Mouse (Mus musculus) CH12.LX (cell line): ENCODE measurements around the gene Gm20498. TPM values are rescaled to one million over a fixed set of nuclear protein-coding genes. Genes with fewer than 3 reads are reported as not detected.

Source experiments
- DNase-seq: peaks from one replicate; pipeline ENCODE4 v3.0.0-alpha.2; 2013; ENCODE audit errors: extremely low read depth
- H3K27ac ChIP-seq: 2 replicates; pipeline ENCODE4 v1.5.1; 2012; ENCODE audit warnings: low read depth, mild to moderate bottlenecking, control low read depth, moderate library complexity; ENCODE audit not compliant: insufficient read depth
- H3K27me3 ChIP-seq: replicated peaks from 2 replicates; pipeline ENCODE3; 2012; ENCODE audit warnings: inconsistent platforms
- H3K36me3 ChIP-seq, 2 experiments: replicated peaks in 1 of 2; 2 replicates each; pipeline versions ENCODE3 to v1.6.1; 2012; ENCODE audit warnings: inconsistent platforms in 1 of 2, low read length in 1 of 2, mild to moderate bottlenecking in 1 of 2, mixed read lengths in 1 of 2, moderate library complexity in 1 of 2; ENCODE audit not compliant: control insufficient read depth in 1 of 2, insufficient read depth in 1 of 2
- H3K4me1 ChIP-seq, 2 experiments: 2 replicates each; pipeline ENCODE4 v1.6.1; 2012; ENCODE audit warnings: inconsistent platforms in 1 of 2, moderate library complexity in 1 of 2; ENCODE audit not compliant: insufficient read depth in 2 of 2, control insufficient read depth in 1 of 2
- H3K4me2 ChIP-seq: 2 replicates; pipeline ENCODE4 v1.6.1; 2012; ENCODE audit warnings: low read depth, mild to moderate bottlenecking, control low read depth; ENCODE audit not compliant: poor library complexity, insufficient read depth, severe bottlenecking
- H3K4me3 ChIP-seq, 3 experiments: fragments of 150-350 bp in 1 of 3; sonication (generic) in 1 of 3; replicated peaks in 1 of 3; 2 replicates each; pipeline versions ENCODE3 to v1.5.1; 2011 to 2012; ENCODE audit warnings: low read depth in 2 of 3, low read length in 2 of 3, mild to moderate bottlenecking in 2 of 3, moderate library complexity in 2 of 3, control low read depth in 1 of 3, improper control_type of control experiment in 1 of 3, inconsistent platforms in 1 of 3, mixed read lengths in 1 of 3; ENCODE audit not compliant: poor library complexity in 1 of 3
- H3K79me2 ChIP-seq: replicated peaks from 2 replicates; pipeline ENCODE4 v1.6.1; 2012; ENCODE audit warnings: mild to moderate bottlenecking, moderate library complexity; ENCODE audit not compliant: control insufficient read depth, poor library complexity, insufficient read depth, severe bottlenecking; ENCODE audit errors: extremely low read depth
- H3K9ac ChIP-seq: 2 replicates; pipeline ENCODE4 v1.6.1; 2012; ENCODE audit warnings: low read depth, mild to moderate bottlenecking, control low read depth, moderate library complexity; ENCODE audit not compliant: insufficient read depth
- H3K9me3 ChIP-seq: replicated peaks from 2 replicates; pipeline ENCODE3; 2012; ENCODE audit warnings: low read length, inconsistent platforms, mixed read lengths
- BHLHE40 ChIP-seq: IDR thresholded peaks from 2 replicates; pipeline ENCODE4 v1.6.1; 2011; ENCODE audit warnings: mild to moderate bottlenecking, low read depth, low read length, improper control_type of control experiment
- CHD1 ChIP-seq: IDR thresholded peaks from 2 replicates; pipeline ENCODE4 v1.6.1; 2012; ENCODE audit warnings: low read depth, low read length, improper control_type of control experiment, inconsistent platforms
- CHD2 ChIP-seq: IDR thresholded peaks from 2 replicates; pipeline ENCODE4 v1.6.1; 2011; ENCODE audit warnings: low read length, improper control_type of control experiment
- CTCF ChIP-seq, 2 experiments: IDR thresholded peaks in 1 of 2; conservative IDR thresholded peaks in 1 of 2; 2 replicates each; pipeline ENCODE4 v1.5.1; 2011 to 2012; ENCODE audit warnings: low read depth in 2 of 2, low read length in 2 of 2, improper control_type of control experiment in 1 of 2, inconsistent platforms in 1 of 2, mild to moderate bottlenecking in 1 of 2, moderate library complexity in 1 of 2
- E2F4 ChIP-seq: IDR thresholded peaks from 2 replicates; pipeline ENCODE4 v1.6.1; 2011; ENCODE audit warnings: low read depth, low read length, improper control_type of control experiment; ENCODE audit not compliant: insufficient replicate concordance
- ELF1 ChIP-seq: IDR thresholded peaks from 2 replicates; pipeline ENCODE4 v1.6.1; 2014; ENCODE audit warnings: low read depth, mild to moderate bottlenecking, inconsistent platforms, low read length, improper control_type of control experiment
- EP300 ChIP-seq: IDR thresholded peaks from 2 replicates; pipeline ENCODE4 v1.6.1; 2011; ENCODE audit warnings: low read length, improper control_type of control experiment
- ETS1 ChIP-seq: conservative IDR thresholded peaks from 2 replicates; pipeline ENCODE4 v1.6.1; 2012; ENCODE audit warnings: low read depth, mild to moderate bottlenecking, inconsistent platforms, low read length, improper control_type of control experiment, moderate library complexity
- GABPA ChIP-seq: IDR thresholded peaks from 2 replicates; pipeline ENCODE4 v1.6.1; 2012; ENCODE audit warnings: low read depth, low read length, improper control_type of control experiment, inconsistent platforms; ENCODE audit not compliant: insufficient replicate concordance
- HCFC1 ChIP-seq: IDR thresholded peaks from 2 replicates; pipeline ENCODE4 v1.6.1; 2012; ENCODE audit warnings: low read depth, mild to moderate bottlenecking, inconsistent platforms, low read length, improper control_type of control experiment
- IRF4 ChIP-seq: IDR thresholded peaks from 2 replicates; pipeline ENCODE4 v1.6.1; 2014; ENCODE audit warnings: low read depth, mild to moderate bottlenecking, inconsistent platforms, low read length, improper control_type of control experiment
- JUN ChIP-seq: IDR thresholded peaks from 2 replicates; pipeline ENCODE4 v1.6.1; 2011; ENCODE audit warnings: low read depth, mild to moderate bottlenecking, low read length, improper control_type of control experiment, moderate library complexity; ENCODE audit not compliant: insufficient read depth
- JUND ChIP-seq: conservative IDR thresholded peaks from 2 replicates; pipeline ENCODE4 v1.6.1; 2011; ENCODE audit warnings: low read depth, low read length, improper control_type of control experiment
- KAT2A ChIP-seq: IDR thresholded peaks from 2 replicates; pipeline ENCODE4 v1.6.1; 2012; ENCODE audit warnings: low read length, improper control_type of control experiment, inconsistent platforms; ENCODE audit not compliant: insufficient replicate concordance
- MAFK ChIP-seq: IDR thresholded peaks from 2 replicates; pipeline ENCODE4 v1.6.1; 2011; ENCODE audit warnings: low read length, improper control_type of control experiment; ENCODE audit not compliant: insufficient replicate concordance
- MAX ChIP-seq: IDR thresholded peaks from 2 replicates; pipeline ENCODE4 v1.6.1; 2011; ENCODE audit warnings: low read length, improper control_type of control experiment
- MAZ ChIP-seq: IDR thresholded peaks from 2 replicates; pipeline ENCODE4 v1.6.1; 2012; ENCODE audit warnings: low read depth, mild to moderate bottlenecking, inconsistent platforms, low read length, improper control_type of control experiment, moderate library complexity
- MEF2A ChIP-seq: IDR thresholded peaks from 2 replicates; pipeline ENCODE4 v1.6.1; 2014; ENCODE audit warnings: low read depth, mild to moderate bottlenecking, inconsistent platforms, low read length, improper control_type of control experiment, borderline replicate concordance
- MXI1 ChIP-seq: IDR thresholded peaks from 2 replicates; pipeline ENCODE4 v1.6.1; 2011; ENCODE audit warnings: mild to moderate bottlenecking, low read depth, low read length, improper control_type of control experiment
- MYC ChIP-seq: IDR thresholded peaks from 2 replicates; pipeline ENCODE4 v1.6.1; 2011; ENCODE audit warnings: low read depth, mild to moderate bottlenecking, improper control_type of control experiment, low read length
- NELFE ChIP-seq: IDR thresholded peaks from 2 replicates; pipeline ENCODE4 v1.6.1; 2011; ENCODE audit warnings: low read depth, low read length, improper control_type of control experiment
- NRF1 ChIP-seq: IDR thresholded peaks from 2 replicates; pipeline ENCODE4 v1.6.1; 2014; ENCODE audit warnings: low read depth, mild to moderate bottlenecking, inconsistent platforms, low read length, improper control_type of control experiment, moderate library complexity
- PAX5 ChIP-seq: IDR thresholded peaks from 2 replicates; pipeline ENCODE4 v1.6.1; 2012; ENCODE audit warnings: low read length, inconsistent platforms, mixed read lengths
- POLR2A ChIP-seq: IDR thresholded peaks from 2 replicates; pipeline ENCODE4 v1.6.1; 2011; ENCODE audit warnings: low read depth, mild to moderate bottlenecking, improper control_type of control experiment, low read length
- POLR2AphosphoS2 ChIP-seq: IDR thresholded peaks from 2 replicates; pipeline ENCODE4 v1.6.1; 2011; ENCODE audit warnings: low read depth, low read length, improper control_type of control experiment
- RAD21 ChIP-seq: IDR thresholded peaks from 2 replicates; pipeline ENCODE4 v1.6.1; 2011; ENCODE audit warnings: low read depth, mild to moderate bottlenecking, low read length, improper control_type of control experiment, moderate library complexity
- RCOR1 ChIP-seq: conservative IDR thresholded peaks from 2 replicates; pipeline ENCODE4 v1.6.1; 2012; ENCODE audit warnings: low read depth, mild to moderate bottlenecking, inconsistent platforms, low read length, improper control_type of control experiment
- SIN3A ChIP-seq: IDR thresholded peaks from 2 replicates; pipeline ENCODE4 v1.6.1; 2012; ENCODE audit warnings: low read length, improper control_type of control experiment, inconsistent platforms
- SMC3 ChIP-seq: IDR thresholded peaks from 2 replicates; pipeline ENCODE4 v1.6.1; 2011; ENCODE audit warnings: low read depth, low read length, improper control_type of control experiment
- TBP ChIP-seq: conservative IDR thresholded peaks from 2 replicates; pipeline ENCODE4 v1.6.1; 2011; ENCODE audit warnings: low read depth, low read length, improper control_type of control experiment
- TCF12 ChIP-seq: IDR thresholded peaks from 2 replicates; pipeline ENCODE4 v1.6.1; 2014; ENCODE audit warnings: low read depth, mild to moderate bottlenecking, inconsistent platforms, low read length, improper control_type of control experiment
- UBTF ChIP-seq: IDR thresholded peaks from 2 replicates; pipeline ENCODE4 v1.6.1; 2012; ENCODE audit warnings: low read depth, mild to moderate bottlenecking, inconsistent platforms, low read length, improper control_type of control experiment, moderate library complexity
- USF1 ChIP-seq: IDR thresholded peaks from 2 replicates; pipeline ENCODE4 v1.6.1; 2014; ENCODE audit warnings: low read depth, mild to moderate bottlenecking, inconsistent platforms, low read length, improper control_type of control experiment
- USF2 ChIP-seq: conservative IDR thresholded peaks from 2 replicates; pipeline ENCODE4 v1.6.1; 2011; ENCODE audit warnings: low read depth, low read length, improper control_type of control experiment
- ZC3H11A ChIP-seq: IDR thresholded peaks from 2 replicates; pipeline ENCODE4 v1.6.1; 2012; ENCODE audit warnings: low read depth, mild to moderate bottlenecking, inconsistent platforms, low read length, improper control_type of control experiment
- ZKSCAN1 ChIP-seq: IDR thresholded peaks from 2 replicates; pipeline ENCODE4 v1.6.1; 2012; ENCODE audit warnings: low read depth, inconsistent platforms, low read length, improper control_type of control experiment, borderline replicate concordance
- ZMIZ1 ChIP-seq: IDR thresholded peaks from 2 replicates; pipeline ENCODE4 v1.6.1; 2012; ENCODE audit warnings: low read depth, mild to moderate bottlenecking, inconsistent platforms, low read length, improper control_type of control experiment
- ZNF384 ChIP-seq: IDR thresholded peaks from 2 replicates; pipeline ENCODE4 v1.6.1; 2012; ENCODE audit warnings: low read depth, low read length, improper control_type of control experiment, inconsistent platforms
- dilution Hi-C: fragments of 300-500 bp; cut with MboI; formaldehyde crosslinking; loops from 2 replicates; pipeline ENCODE4 v1.14.3; 2020; ENCODE audit warnings: low sequenced_read_pairs; ENCODE audit not compliant: extremely low pct_unique_long_range_greater_than_20kb, extremely low pct_ligation_motif_present
- in situ Hi-C: fragments of 300-500 bp; cut with MboI; formaldehyde crosslinking; loops from 3 replicates; pipeline ENCODE4 v1.14.3; 2019; ENCODE audit warnings: low sequenced_read_pairs, low pct_ligation_motif_present, low pct_unique_long_range_greater_than_20kb, mixed read lengths
- polyA plus RNA-seq: library from polyadenylated mRNA; unstranded; fragments of >175 nt; gene quantifications from 2 replicates; pipeline ENCODE4 v1.2.1, GENCODE M21; 2012; ENCODE audit warnings: low read depth; ENCODE audit not compliant: insufficient read length
- total RNA-seq, 2 experiments: library from RNA; depleted of rRNA; stranded (reverse); fragments of 300-350 nt in 1 of 2; fragments of >200 nt in 1 of 2; gene quantifications; 2 replicates each; pipeline ENCODE4 v1.2.3; 2012 to 2014

The Gm20498 gene
- total RNA-seq (2012; rRNA removed) = 52.2 and 54.8 TPM in 2 replicates
- 24.6 and 25.7 TPM in 2 replicates for total RNA-seq (2014; rRNA removed)
- 30.9 and 32.6 TPM in 2 replicates for polyA plus RNA-seq

DNA sequence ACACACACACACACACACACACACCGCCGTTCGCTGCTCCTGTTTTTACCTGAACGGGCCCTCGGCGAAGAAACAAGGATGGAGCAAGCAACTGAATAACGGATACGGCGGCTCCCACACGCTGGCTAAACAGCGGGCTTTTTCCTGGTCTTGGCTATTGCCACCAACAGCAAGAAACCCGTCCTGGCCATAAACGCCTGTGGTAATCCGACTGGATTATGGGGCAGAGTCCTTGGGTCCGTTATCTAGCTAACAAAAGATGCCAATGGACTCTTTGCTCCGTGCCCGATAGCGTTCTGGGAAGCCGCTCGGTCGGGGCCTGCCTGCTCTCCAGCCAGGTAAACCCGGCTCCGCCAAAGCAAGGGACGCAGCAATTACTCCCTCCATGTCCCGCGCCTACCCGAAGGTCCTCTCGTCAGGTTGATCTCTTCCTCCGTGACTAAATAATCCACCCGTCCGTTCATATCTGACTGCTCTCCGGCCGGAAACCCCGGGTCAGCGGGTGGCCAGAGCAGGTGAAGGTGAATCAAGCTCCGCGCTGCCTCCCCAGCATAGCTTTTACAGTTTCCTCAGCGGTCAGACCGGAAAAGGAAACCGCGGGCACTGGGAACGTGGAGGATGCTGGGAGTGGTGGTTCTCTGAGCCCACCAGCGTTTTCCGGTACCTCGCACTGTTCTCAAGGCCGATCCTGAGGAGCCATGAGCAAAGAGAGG is at the start of gene Gm20498, which contains the start of gene Synj2bp:
Gm20498 (minus strand) TSS at position 590 of the 713 bp plus-strand sequence.
Synj2bp (minus strand) TSS at position 596 of the 713 bp plus-strand sequence.
- dilution Hi-C loops = no loop called here
- TF ChIP-seq BHLHE40 (no peak), TCF12 (peak; percentile 62), SIN3A (peak; percentile 72), KAT2A (peak; percentile 89; the same call in 1 of the 2 replicates), MAFK (no peak), RAD21 (no peak), NELFE (peak; percentile 91), JUND (no peak), CTCF (conservative IDR thresholded peaks at IDR 0.05 in 1 of 2, IDR thresholded peaks at IDR 0.05 in 1 of 2; ENCODE audit: low read depth in 2 of 2, low read length in 2 of 2) (no peak), MYC (peak; percentile 53; the same call in 1 of the 2 replicates), MAZ (no peak), JUN (no peak), CHD1 (no peak), RCOR1 (no peak), NRF1 (no peak), ELF1 (peak; percentile 86), SMC3 (no peak), E2F4 (no peak), ZC3H11A (no peak), CHD2 (no peak), POLR2A (peak; percentile 93), PAX5 (no peak), GABPA (no peak; the same call in 1 of the 2 replicates), USF2 (no peak), UBTF (peak; percentile 52; the same call in 1 of the 2 replicates), ETS1 (no peak), ZKSCAN1 (no peak), MEF2A (no peak; the same call in 1 of the 2 replicates), MAX (no peak), EP300 (no peak), IRF4 (peak; percentile 74), POLR2AphosphoS2 (peak; percentile 83), ZNF384 (no peak), ZMIZ1 (peak; percentile 69; the same call in 1 of the 2 replicates), USF1 (no peak), HCFC1 (peak; percentile 96), TBP (peak; percentile 80), MXI1 (no peak; the same call in 1 of the 2 replicates)
- H3K4me3 ChIP-seq = peak within 1 kb of the TSS; percentile 65 to 86 (median 85)
- H3K27me3 ChIP-seq = no peaks in the 10 kb centered on the region
- peaks cover 0 to 5% of the 10 kb centered on the region in 2 experiments for H3K36me3 ChIP-seq
- H3K9me3 ChIP-seq = no peaks in the 10 kb centered on the region
- H3K4me2 ChIP-seq = peak within 1 kb of the TSS; percentile 90; the same call in 1 of the 2 replicates
- H3K27ac ChIP-seq = peak within 1 kb of the TSS; percentile 25
- H3K9ac ChIP-seq = peak within 1 kb of the TSS; percentile 87
- peaks cover 22% of the 10 kb centered on the region for H3K79me2 ChIP-seq
- in situ Hi-C loops = no loop called here
- peak; percentile 89 for DNase-seq
- H3K4me1 ChIP-seq = peaks cover 2 to 18% of the 10 kb centered on the region in 2 experiments; a peak in 3 of 4 replicates
